Mouse (Mus musculus): ENCODE results near the gene Spn. TPM values are rescaled to one million over a fixed set of nuclear protein-coding genes. Genes with fewer than 3 reads are reported as not detected.

Spn gene
- total RNA-seq, 2 experiments from 2014 or later: 93.4 to 294 TPM

GRCm38 (mm10) chr7:127083689-127084088 is 53.9 kb downstream of the Spn start:
- peak; percentile 69 for ATAC-seq (replicated peaks; ENCODE audit: poor library complexity)

GRCm38 (mm10) chr7:127082995-127083394 is 54.6 kb downstream of the Spn start:
- ATAC-seq (replicated peaks; ENCODE audit: poor library complexity): no peak

GRCm38 (mm10) chr7:127082271-127082670 is 55.4 kb downstream of the Spn start:
- ATAC-seq (replicated peaks; ENCODE audit: poor library complexity): no peak

Other genes with a start within 250 kb of the Spn start
- 19.1 and 28.8 TPM in 2 replicates for gene Tmem219, start 214.9 kb downstream of the Spn start, total RNA-seq (2015)
- gene Tmem219, start 214.9 kb downstream of the Spn start, total RNA-seq (2017): 19.8 and 36.4 TPM in 2 replicates
- 6.6 and 11.5 TPM in 2 replicates for gene Kctd13, start 208.9 kb downstream of the Spn start, total RNA-seq (2015)
- 8.9 and 13.2 TPM in 2 replicates for gene Kctd13, start 208.9 kb downstream of the Spn start, total RNA-seq (2017)
- not detected in 2 replicates for gene Asphd1, start 188.2 kb downstream of the Spn start, total RNA-seq (2015)
- not detected in 2 replicates for gene Asphd1, start 188.2 kb downstream of the Spn start, total RNA-seq (2017)
- 0.46 and 1.6 TPM in 2 replicates for gene Sez6l2, start 187.3 kb downstream of the Spn start, total RNA-seq (2015)
- 0.34 and 0.37 TPM in 2 replicates for gene Sez6l2, start 187.3 kb downstream of the Spn start, total RNA-seq (2017)
- 41.2 and 42.3 TPM in 2 replicates for gene Cdipt, start 161.9 kb downstream of the Spn start, total RNA-seq (2015)
- 50.1 and 54.7 TPM in 2 replicates for gene Cdipt, start 161.9 kb downstream of the Spn start, total RNA-seq (2017)
- 4.3 and 4.9 TPM in 2 replicates for gene Cdiptos, start 161.7 kb downstream of the Spn start, total RNA-seq (2015)
- 0.62 and 3.2 TPM in 2 replicates for gene Cdiptos, start 161.7 kb downstream of the Spn start, total RNA-seq (2017)
- gene Mvp, start 123.2 kb downstream of the Spn start, total RNA-seq (2015): 2.2 and 5.1 TPM in 2 replicates
- 17.4 and 19.2 TPM in 2 replicates for gene Mvp, start 123.2 kb downstream of the Spn start, total RNA-seq (2017)
- gene Pagr1b, start 121.3 kb downstream of the Spn start, total RNA-seq (2015): not detected in 2 replicates
- gene Pagr1b, start 121.3 kb downstream of the Spn start, total RNA-seq (2017): not detected in 2 replicates
- gene Pagr1a, start 120.5 kb downstream of the Spn start, total RNA-seq (2015): 44.2 and 55.4 TPM in 2 replicates
- 39.8 and 48.1 TPM in 2 replicates for gene Pagr1a, start 120.5 kb downstream of the Spn start, total RNA-seq (2017)
- 0.69 TPM in 1 of 2 replicates, not detected in the other for gene Gm42742, start 116.7 kb downstream of the Spn start, total RNA-seq (2015)
- gene Gm42742, start 116.7 kb downstream of the Spn start, total RNA-seq (2017): 0.21 and 3.7 TPM in 2 replicates
- 0.74 and 1.1 TPM in 2 replicates for gene Prrt2, start 116.6 kb downstream of the Spn start, total RNA-seq (2015)
- 0.44 TPM in 1 of 2 replicates, not detected in the other for gene Prrt2, start 116.6 kb downstream of the Spn start, total RNA-seq (2017)
- gene Maz, start 110.8 kb downstream of the Spn start, total RNA-seq (2015): 93.4 and 103 TPM in 2 replicates
- 64.2 and 64.5 TPM in 2 replicates for gene Maz, start 110.8 kb downstream of the Spn start, total RNA-seq (2017)
- gene Kif22, start 95.4 kb downstream of the Spn start, total RNA-seq (2015): 76.8 and 89.8 TPM in 2 replicates
- 67.8 and 84.8 TPM in 2 replicates for gene Kif22, start 95.4 kb downstream of the Spn start, total RNA-seq (2017)
- gene Zg16, start 50.5 kb downstream of the Spn start, total RNA-seq (2015): 4.4 and 4.7 TPM in 2 replicates
- 1.7 and 4.0 TPM in 2 replicates for gene Zg16, start 50.5 kb downstream of the Spn start, total RNA-seq (2017)
- 27.4 and 27.5 TPM in 2 replicates for gene AI467606, start 46.5 kb downstream of the Spn start, total RNA-seq (2015)
- 17.5 and 20.6 TPM in 2 replicates for gene AI467606, start 46.5 kb downstream of the Spn start, total RNA-seq (2017)
- gene Qprt, start 15.6 kb downstream of the Spn start, total RNA-seq (2015): 2.0 and 3.5 TPM in 2 replicates
- gene Qprt, start 15.6 kb downstream of the Spn start, total RNA-seq (2017): 1.1 and 1.9 TPM in 2 replicates
- gene Cd2bp2, start 58.2 kb upstream of the Spn start, total RNA-seq (2015): 16.8 and 17.4 TPM in 2 replicates
- 56.0 and 65.7 TPM in 2 replicates for gene Cd2bp2, start 58.2 kb upstream of the Spn start, total RNA-seq (2017)
- 12.8 and 13.8 TPM in 2 replicates for gene Tbc1d10b, start 70.6 kb upstream of the Spn start, total RNA-seq (2015)
- 34.0 and 36.0 TPM in 2 replicates for gene Tbc1d10b, start 70.6 kb upstream of the Spn start, total RNA-seq (2017)
- 7.8 and 10.6 TPM in 2 replicates for gene Mylpf, start 71.1 kb upstream of the Spn start, total RNA-seq (2015)
- 6.0 and 6.8 TPM in 2 replicates for gene Mylpf, start 71.1 kb upstream of the Spn start, total RNA-seq (2017)
- 6.5 and 9.0 TPM in 2 replicates for gene Zfp553, start 95.2 kb upstream of the Spn start, total RNA-seq (2015)
- 13.8 and 15.4 TPM in 2 replicates for gene Zfp553, start 95.2 kb upstream of the Spn start, total RNA-seq (2017)
- 27.0 and 38.6 TPM in 2 replicates for gene Sept1, start 95.3 kb upstream of the Spn start, total RNA-seq (2015)
- gene Sept1, start 95.3 kb upstream of the Spn start, total RNA-seq (2017): 21.7 and 35.4 TPM in 2 replicates
- 3.4 and 3.5 TPM in 2 replicates for gene Zfp771, start 106.5 kb upstream of the Spn start, total RNA-seq (2015)
- 2.7 and 8.0 TPM in 2 replicates for gene Zfp771, start 106.5 kb upstream of the Spn start, total RNA-seq (2017)
- 92.7 and 106 TPM in 2 replicates for gene Dctpp1, start 122.9 kb upstream of the Spn start, total RNA-seq (2015)
- 62.4 and 63.5 TPM in 2 replicates for gene Dctpp1, start 122.9 kb upstream of the Spn start, total RNA-seq (2017)
- 63.9 and 74.4 TPM in 2 replicates for gene Sephs2, start 136.2 kb upstream of the Spn start, total RNA-seq (2015)
- 161 and 168 TPM in 2 replicates for gene Sephs2, start 136.2 kb upstream of the Spn start, total RNA-seq (2017)
- gene Itgal, start 158.4 kb upstream of the Spn start, total RNA-seq (2015): 50.3 and 53.6 TPM in 2 replicates
- gene Itgal, start 158.4 kb upstream of the Spn start, total RNA-seq (2017): 21.4 and 23.8 TPM in 2 replicates
- gene Zfp768, start 207.8 kb upstream of the Spn start, total RNA-seq (2015): 2.3 and 3.2 TPM in 2 replicates
- 6.5 and 8.9 TPM in 2 replicates for gene Zfp768, start 207.8 kb upstream of the Spn start, total RNA-seq (2017)
- 4.2 and 4.3 TPM in 2 replicates for gene Zfp747, start 238.2 kb upstream of the Spn start, total RNA-seq (2015)
- 7.4 and 9.2 TPM in 2 replicates for gene Zfp747, start 238.2 kb upstream of the Spn start, total RNA-seq (2017)
- gene 9130019O22Rik, start 249.3 kb upstream of the Spn start, total RNA-seq (2015): 1.5 and 2.1 TPM in 2 replicates
- 4.2 and 6.5 TPM in 2 replicates for gene 9130019O22Rik, start 249.3 kb upstream of the Spn start, total RNA-seq (2017)

Data from megakaryocyte progenitor cell, adult 5-6 weeks (primary cell).